Mouse (Mus musculus): ENCODE results near the gene Gm14410. TPM values are rescaled to one million over a fixed set of nuclear protein-coding genes. Genes with fewer than 3 reads are reported as not detected.

Gm14410 gene
- total RNA-seq (2023; ENCODE audit: inconsistent age), result 3.1 to 7.3 TPM (median 5.4 TPM) in 3 of 4 replicates, not detected in the other

DNA sequence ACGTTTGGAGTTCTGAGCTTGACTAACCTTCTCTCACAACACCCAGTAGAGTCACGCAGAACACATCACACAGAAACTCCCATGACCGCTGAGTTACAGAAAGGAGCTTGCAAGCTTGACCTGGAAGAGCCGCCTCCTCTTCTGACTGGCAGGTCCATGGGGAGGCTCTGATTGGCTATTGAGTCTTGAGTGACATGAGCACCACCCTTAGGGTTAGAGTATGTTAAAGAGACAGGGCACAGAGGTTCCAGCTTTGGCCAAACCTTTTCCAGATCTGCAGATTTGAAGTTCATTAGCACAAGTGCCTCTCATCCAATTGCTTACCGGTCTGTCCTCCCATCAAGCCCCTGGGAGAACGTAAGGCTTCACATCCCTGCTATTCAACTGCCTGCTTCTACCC is at the start of gene Gm14410:
TSS of gene Gm14410 (minus strand) at position 81 of the 400 bp plus-strand sequence.

Other genes with a start within 250 kb of the Gm14410 start
- gene Gm14419, start 205.5 kb downstream of the Gm14410 start, total RNA-seq (2023; ENCODE audit: inconsistent age), result 1.4 to 4.3 TPM (median 3.6 TPM) in 4 replicates
- not detected in 4 replicates for gene Gm14401, start 132.1 kb downstream of the Gm14410 start, total RNA-seq (2023; ENCODE audit: inconsistent age)
- not detected in 4 replicates for gene Gm14409, start 60.6 kb upstream of the Gm14410 start, total RNA-seq (2023; ENCODE audit: inconsistent age)
- gene Gm14412, start 117.9 kb upstream of the Gm14410 start, total RNA-seq (2023; ENCODE audit: inconsistent age), result not detected in 4 replicates
- 0.55 to 3.1 TPM (median 2.0 TPM) in 4 replicates for gene Gm14418, start 191.9 kb upstream of the Gm14410 start, total RNA-seq (2023; ENCODE audit: inconsistent age)